Mouse (Mus musculus): ENCODE results near the gene Smagp.

DNA sequence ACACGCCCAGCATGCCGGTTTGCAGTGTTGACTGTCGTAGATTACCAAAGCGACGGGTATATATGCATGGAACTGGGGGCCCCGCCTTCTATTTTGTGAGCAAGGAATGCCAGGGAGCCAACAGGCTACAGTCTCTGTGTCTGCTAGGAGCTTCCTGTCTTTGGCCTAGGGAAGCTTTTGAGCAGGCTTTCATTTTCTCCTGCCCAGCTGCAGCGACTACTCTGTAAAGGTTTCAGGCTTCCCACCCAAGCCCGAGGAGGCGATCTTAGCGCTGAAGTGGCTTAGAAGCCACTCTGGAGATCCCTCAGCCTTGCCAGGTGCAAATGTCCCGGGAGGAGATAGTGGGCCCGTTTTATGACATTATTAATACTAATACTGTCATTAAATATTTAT is 37.9 kb downstream of the Smagp start:
- no peak for TF ChIP-seq EP300 (optimal IDR thresholded peaks at IDR 0.05)
- no peak for TF ChIP-seq CTCF (IDR thresholded peaks at IDR 0.05; ENCODE audit: low read depth)

Data from stomach, postnatal 0 days (tissue).